Mouse (Mus musculus): ENCODE results near the gene Mrpl44. TPM values are rescaled to one million over a fixed set of nuclear protein-coding genes. Genes with fewer than 3 reads are reported as not detected.

Mrpl44 gene
- polyA plus RNA-seq, 1 experiment from 2014 or later: 57.5 TPM

DNA sequence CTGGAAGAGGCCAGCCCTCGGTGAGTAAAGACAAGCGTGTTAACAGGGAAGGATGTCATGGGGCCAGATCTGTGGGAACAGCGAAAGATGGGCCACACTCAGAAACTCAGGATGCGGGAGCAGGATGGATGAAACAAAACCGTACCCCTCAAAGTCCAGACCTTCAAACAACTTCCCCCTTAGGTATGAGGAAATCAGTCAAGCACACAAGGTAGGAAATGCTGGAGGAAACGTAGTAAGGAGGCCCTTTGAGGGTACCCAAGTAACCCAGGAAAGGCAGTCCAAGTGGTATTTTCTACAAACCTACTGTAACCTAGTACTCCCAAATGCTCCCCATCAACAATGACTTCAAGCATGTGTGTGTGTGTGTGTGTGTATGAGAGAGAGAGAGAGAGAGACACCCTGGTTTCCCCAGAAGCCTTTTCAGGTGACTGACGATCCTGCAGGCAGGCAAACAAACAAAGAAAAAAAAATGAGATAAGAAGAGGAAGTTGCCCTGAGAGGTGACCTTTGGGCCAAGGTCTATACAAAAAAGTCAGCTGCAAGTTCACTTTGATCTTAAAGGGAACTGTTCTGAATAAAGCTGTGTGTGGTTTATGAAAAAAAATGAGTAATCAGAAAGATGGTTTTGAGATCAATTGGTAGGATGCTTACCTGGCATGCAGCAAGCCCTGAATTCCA is 23.7 kb upstream of the Mrpl44 start:
- no peak for ATAC-seq (replicated peaks; ENCODE audit: extremely low read depth, insufficient read depth, low FRiP score)
- 67% methylated on average over 7 of the region's 7 CpGs for WGBS
- H3K27me3 ChIP-seq (ENCODE audit: control insufficient read depth, insufficient read depth, low read length): no peaks in the 10 kb centered on the region
- H3K4me2 ChIP-seq (ENCODE audit: low read depth, low read length): no peak overlapping the region
- H3K27ac ChIP-seq (ENCODE audit: low read length): peak overlapping the region; percentile 72; the same call in 1 of the 2 replicates
- peaks cover 25% of the 10 kb centered on the region for H3K4me1 ChIP-seq (ENCODE audit: control insufficient read depth, insufficient read depth, low read length)
- 0 out of 2 replicates have a peak, but pooled peaks cover 2% of the 10 kb centered on the region for H3K36me3 ChIP-seq (ENCODE audit: control insufficient read depth, insufficient read depth)
- H3K4me3 ChIP-seq (ENCODE audit: low read length): no peak overlapping the region
- H3K9ac ChIP-seq (ENCODE audit: low read length): no peak overlapping the region
- no peaks in the 10 kb centered on the region for H3K9me3 ChIP-seq (replicated peaks; ENCODE audit: control insufficient read depth, low read length)

GRCm38 (mm10) chr1:79752714-79753340 is 23.0 kb upstream of the Mrpl44 start:
- Histone ChIP-seq H3K36me3 (ENCODE audit: control insufficient read depth, insufficient read depth) (0 out of 2 replicates have a peak, but pooled peaks cover 2% of the 10 kb centered on the region), H3K27ac (ENCODE audit: low read length) (no peak overlapping the region), H3K4me2 (ENCODE audit: low read depth, low read length) (no peak overlapping the region), H3K4me1 (ENCODE audit: control insufficient read depth, insufficient read depth, low read length) (peaks cover 28% of the 10 kb centered on the region), H3K9ac (ENCODE audit: low read length) (no peak overlapping the region), H3K9me3 (replicated peaks; ENCODE audit: control insufficient read depth, low read length) (no peaks in the 10 kb centered on the region), H3K27me3 (ENCODE audit: control insufficient read depth, insufficient read depth, low read length) (no peaks in the 10 kb centered on the region), H3K4me3 (ENCODE audit: low read length) (no peak overlapping the region)
- 76% methylated on average over 4 of the region's 4 CpGs for WGBS
- no peak for ATAC-seq (replicated peaks; ENCODE audit: extremely low read depth, insufficient read depth, low FRiP score)

DNA sequence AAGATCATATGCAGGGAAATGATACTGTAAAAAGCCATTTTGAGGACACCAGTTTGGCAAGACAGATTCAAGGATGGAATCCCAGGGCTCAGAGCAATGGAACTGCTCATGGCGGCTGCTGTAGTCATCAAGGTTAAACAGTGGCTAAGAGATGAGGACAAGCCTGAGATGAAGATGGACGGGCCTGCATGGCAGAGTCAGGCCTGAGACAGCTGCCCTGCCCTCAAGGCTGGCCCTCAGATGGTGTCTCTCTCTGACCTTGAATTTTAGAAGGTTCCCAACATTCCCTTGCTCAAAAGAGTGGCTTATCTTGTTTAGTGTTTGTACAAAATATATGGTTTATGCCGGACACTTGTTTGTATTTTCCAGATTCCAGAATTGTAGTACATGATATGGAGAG is 22.4 kb upstream of the Mrpl44 start:
- Histone ChIP-seq H3K27ac (ENCODE audit: low read length) (no peak overlapping the region), H3K4me3 (ENCODE audit: low read length) (no peak overlapping the region), H3K36me3 (ENCODE audit: control insufficient read depth, insufficient read depth) (0 out of 2 replicates have a peak, but pooled peaks cover 2% of the 10 kb centered on the region), H3K9me3 (replicated peaks; ENCODE audit: control insufficient read depth, low read length) (no peaks in the 10 kb centered on the region), H3K9ac (ENCODE audit: low read length) (no peak overlapping the region), H3K4me1 (ENCODE audit: control insufficient read depth, insufficient read depth, low read length) (peaks cover 26% of the 10 kb centered on the region), H3K4me2 (ENCODE audit: low read depth, low read length) (no peak overlapping the region), H3K27me3 (ENCODE audit: control insufficient read depth, insufficient read depth, low read length) (no peaks in the 10 kb centered on the region)
- no peak for ATAC-seq (replicated peaks; ENCODE audit: extremely low read depth, insufficient read depth, low FRiP score)
- WGBS: 91% methylated on average over 3 of the region's 3 CpGs

GRCm38 (mm10) chr1:79754936-79755335 is 20.9 kb upstream of the Mrpl44 start:
- Histone ChIP-seq H3K4me2 (ENCODE audit: low read depth, low read length) (no peak overlapping the region), H3K9me3 (replicated peaks; ENCODE audit: control insufficient read depth, low read length) (no peaks in the 10 kb centered on the region), H3K4me3 (ENCODE audit: low read length) (no peak overlapping the region), H3K9ac (ENCODE audit: low read length) (no peak overlapping the region), H3K27me3 (ENCODE audit: control insufficient read depth, insufficient read depth, low read length) (no peaks in the 10 kb centered on the region), H3K36me3 (ENCODE audit: control insufficient read depth, insufficient read depth) (0 out of 2 replicates have a peak, but pooled peaks cover 2% of the 10 kb centered on the region), H3K4me1 (ENCODE audit: control insufficient read depth, insufficient read depth, low read length) (peaks cover 27% of the 10 kb centered on the region), H3K27ac (ENCODE audit: low read length) (no peak overlapping the region)
- ATAC-seq (replicated peaks; ENCODE audit: extremely low read depth, insufficient read depth, low FRiP score): no peak
- 88% methylated on average over 3 of the region's 3 CpGs for WGBS

- H3K4me3 ChIP-seq (ENCODE audit: low read length): no peak overlapping the region
- 26% methylated on average over 2 of the region's 2 CpGs for WGBS
- no peak for ATAC-seq (replicated peaks; ENCODE audit: extremely low read depth, insufficient read depth, low FRiP score)
- H3K36me3 ChIP-seq (ENCODE audit: control insufficient read depth, insufficient read depth): 0 out of 2 replicates have a peak, but pooled peaks cover 2% of the 10 kb centered on the region
- H3K9me3 ChIP-seq (replicated peaks; ENCODE audit: control insufficient read depth, low read length): no peaks in the 10 kb centered on the region
- H3K27ac ChIP-seq (ENCODE audit: low read length): 0 out of 2 replicates have a peak overlapping the region, but pooled peaks have one; percentile 4
- H3K27me3 ChIP-seq (ENCODE audit: control insufficient read depth, insufficient read depth, low read length): no peaks in the 10 kb centered on the region
- H3K9ac ChIP-seq (ENCODE audit: low read length): no peak overlapping the region
- peaks cover 28% of the 10 kb centered on the region for H3K4me1 ChIP-seq (ENCODE audit: control insufficient read depth, insufficient read depth, low read length)
- H3K4me2 ChIP-seq (ENCODE audit: low read depth, low read length): no peak overlapping the region
Measured at GRCm38 (mm10) chr1:79755376-79755775, 20.4 kb upstream of the Mrpl44 start.

GRCm38 (mm10) chr1:79756417-79756816 is 19.4 kb upstream of the Mrpl44 start:
- Histone ChIP-seq H3K27me3 (ENCODE audit: control insufficient read depth, insufficient read depth, low read length) (no peaks in the 10 kb centered on the region), H3K27ac (ENCODE audit: low read length) (0 out of 2 replicates have a peak overlapping the region, but pooled peaks have one; percentile 56), H3K36me3 (ENCODE audit: control insufficient read depth, insufficient read depth) (no peaks in the 10 kb centered on the region), H3K4me2 (ENCODE audit: low read depth, low read length) (no peak overlapping the region), H3K9me3 (replicated peaks; ENCODE audit: control insufficient read depth, low read length) (no peaks in the 10 kb centered on the region), H3K9ac (ENCODE audit: low read length) (no peak overlapping the region), H3K4me3 (ENCODE audit: low read length) (no peak overlapping the region), H3K4me1 (ENCODE audit: control insufficient read depth, insufficient read depth, low read length) (peaks cover 33% of the 10 kb centered on the region)
- WGBS: 84% methylated on average over 5 of the region's 5 CpGs
- no peak for ATAC-seq (replicated peaks; ENCODE audit: extremely low read depth, insufficient read depth, low FRiP score)

DNA sequence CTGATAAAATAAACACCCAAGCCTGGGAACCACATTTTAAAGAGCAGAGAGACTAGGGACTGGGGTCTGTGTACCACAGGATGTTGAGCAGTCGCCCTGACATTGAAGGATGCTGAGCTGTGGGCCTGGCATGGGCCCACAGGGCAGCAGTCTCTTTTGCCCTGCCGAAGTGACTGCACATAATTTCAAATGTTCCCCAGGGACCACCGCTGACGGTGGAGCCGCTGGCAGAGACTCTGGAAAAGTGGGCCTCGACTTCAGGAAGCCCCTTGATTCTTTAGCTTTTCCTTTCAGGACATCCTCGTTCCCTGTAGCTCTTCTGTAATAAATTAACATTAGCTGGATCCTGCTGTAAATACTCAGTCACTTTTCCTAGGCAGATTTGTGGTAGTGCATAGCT is 18.7 kb upstream of the Mrpl44 start:
- Histone ChIP-seq H3K9ac (ENCODE audit: low read length) (no peak overlapping the region), H3K9me3 (replicated peaks; ENCODE audit: control insufficient read depth, low read length) (no peaks in the 10 kb centered on the region), H3K36me3 (ENCODE audit: control insufficient read depth, insufficient read depth) (no peaks in the 10 kb centered on the region), H3K4me3 (ENCODE audit: low read length) (no peak overlapping the region), H3K4me2 (ENCODE audit: low read depth, low read length) (no peak overlapping the region), H3K4me1 (ENCODE audit: control insufficient read depth, insufficient read depth, low read length) (peaks cover 31% of the 10 kb centered on the region), H3K27me3 (ENCODE audit: control insufficient read depth, insufficient read depth, low read length) (no peaks in the 10 kb centered on the region), H3K27ac (ENCODE audit: low read length) (peak overlapping the region; percentile 56)
- WGBS: 43% methylated on average over 7 of the region's 7 CpGs
- ATAC-seq (replicated peaks; ENCODE audit: extremely low read depth, insufficient read depth, low FRiP score): no peak

DNA sequence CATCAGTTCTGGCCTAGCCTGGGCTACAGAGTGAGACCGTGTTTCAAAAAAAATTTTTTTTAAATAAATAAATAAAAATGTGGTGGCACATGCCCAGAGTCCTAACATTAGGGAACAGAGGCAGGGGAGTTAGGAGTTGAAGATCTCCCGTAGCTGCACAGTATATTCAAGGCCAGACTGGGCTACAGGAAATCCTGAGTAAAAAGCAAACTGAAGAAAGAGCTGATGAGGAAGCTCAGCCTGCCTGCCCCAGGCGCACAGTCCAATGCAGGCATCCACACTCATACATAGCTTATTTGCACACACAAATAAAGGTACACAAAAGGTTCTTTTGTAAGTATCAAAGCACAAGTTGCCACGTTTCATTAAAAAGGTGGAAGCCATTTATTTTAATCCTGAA is 18.2 kb upstream of the Mrpl44 start:
- H3K4me2 ChIP-seq (ENCODE audit: low read depth, low read length): no peak overlapping the region
- 69% methylated on average over 4 of the region's 4 CpGs for WGBS
- H3K9me3 ChIP-seq (replicated peaks; ENCODE audit: control insufficient read depth, low read length): no peaks in the 10 kb centered on the region
- no peak overlapping the region for H3K4me3 ChIP-seq (ENCODE audit: low read length)
- peak overlapping the region; percentile 56 for H3K27ac ChIP-seq (ENCODE audit: low read length)
- no peak overlapping the region for H3K9ac ChIP-seq (ENCODE audit: low read length)
- no peaks in the 10 kb centered on the region for H3K27me3 ChIP-seq (ENCODE audit: control insufficient read depth, insufficient read depth, low read length)
- H3K4me1 ChIP-seq (ENCODE audit: control insufficient read depth, insufficient read depth, low read length): peaks cover 33% of the 10 kb centered on the region
- no peaks in the 10 kb centered on the region for H3K36me3 ChIP-seq (ENCODE audit: control insufficient read depth, insufficient read depth)
- no peak for ATAC-seq (replicated peaks; ENCODE audit: extremely low read depth, insufficient read depth, low FRiP score)

- no peaks in the 10 kb centered on the region for H3K9me3 ChIP-seq (replicated peaks; ENCODE audit: control insufficient read depth, low read length)
- H3K9ac ChIP-seq (ENCODE audit: low read length): no peak overlapping the region
- no peak overlapping the region for H3K27ac ChIP-seq (ENCODE audit: low read length)
- WGBS: 51% methylated on average over 2 of the region's 2 CpGs
- H3K4me2 ChIP-seq (ENCODE audit: low read depth, low read length): no peak overlapping the region
- ATAC-seq (replicated peaks; ENCODE audit: extremely low read depth, insufficient read depth, low FRiP score): no peak
- H3K4me3 ChIP-seq (ENCODE audit: low read length): no peak overlapping the region
- H3K27me3 ChIP-seq (ENCODE audit: control insufficient read depth, insufficient read depth, low read length): no peaks in the 10 kb centered on the region
- H3K36me3 ChIP-seq (ENCODE audit: control insufficient read depth, insufficient read depth): no peaks in the 10 kb centered on the region
- peaks cover 33% of the 10 kb centered on the region for H3K4me1 ChIP-seq (ENCODE audit: control insufficient read depth, insufficient read depth, low read length)
Measured at GRCm38 (mm10) chr1:79759006-79759405, 16.8 kb upstream of the Mrpl44 start.
